Comparison of ENCODE assay signal across 20 mouse cellular contexts in genomic region chr11:113299492-113299891, GRCm38 (mm10).
DNase-seq lines count a peak whose midpoint lies in the region; ATAC-seq lines count a peak whose summit lies in the region.
"Had no signal": no experiment of that assay in that cellular context is flagged by ENCODE, and none has a peak within 500 bp of the region (broad histone marks: within the 10 kb centered on the region; RNA-seq: fewer than 3 reads in every experiment).

No protein-coding gene starts in this region.

- DNase-seq in ES-CJ7 (ENCODE audit: low read depth, low spot score) (peak; percentile 12), MN1 (ENCODE audit: low spot score) (peak; percentile 60)
- peak; percentile 69 for DNase-seq in forebrain, embryonic 14.5 days (ENCODE audit: low spot score)
- no peak for DNase-seq in limb, embryonic 10.5 days (ENCODE audit: low spot score)
- no peak for DNase-seq in layer of hippocampus, adult 8-10 months (ENCODE audit: low spot score in 2 of 2)
- DNase-seq in ovary, postnatal 14 days (ENCODE audit: low spot score), result no peak
- DNase-seq in layer of hippocampus, postnatal 14 days (ENCODE audit: low spot score in 2 of 2), result no peak
- DNase-seq in heart, adult 9 months (ENCODE audit: low spot score in 2 of 2), result no peak
- DNase-seq: adrenal gland, adult 2 months; cerebellum, adult 11-12 months; cerebellum, postnatal 36 days; heart, adult 11 months; kidney, adult 2 months; kidney, postnatal 14 days; layer of hippocampus, adult 9-11 months; liver, postnatal 0 days; thymus, adult 18-20 months had no signal

- no peaks in the 10 kb centered on the region for H3K27me3 ChIP-seq in forebrain, embryonic 14.5 days (replicated peaks; ENCODE audit: control insufficient read depth, insufficient read depth, low read length)
- H3K27me3 ChIP-seq in limb, embryonic 10.5 days (ENCODE audit: low read depth, poor library complexity, severe bottlenecking), result no peaks in the 10 kb centered on the region
- H3K27me3 ChIP-seq: embryonic facial prominence, embryonic 13.5 days; hindbrain, embryonic 15.5 days; limb, embryonic 15.5 days had no signal

- peak; percentile 24 for ATAC-seq in forebrain, embryonic 14.5 days
- ATAC-seq: liver, postnatal 0 days had no signal

- H3K9me3 ChIP-seq in forebrain, embryonic 14.5 days (replicated peaks; ENCODE audit: control insufficient read depth, low read length), result no peaks in the 10 kb centered on the region
- H3K9me3 ChIP-seq in limb, embryonic 10.5 days (replicated peaks), result no peaks in the 10 kb centered on the region
- H3K9me3 ChIP-seq: embryonic facial prominence, embryonic 13.5 days; hindbrain, embryonic 15.5 days; limb, embryonic 15.5 days had no signal

- WGBS in forebrain, embryonic 14.5 days, result 30% methylated on average over 10 of the region's 10 CpGs
- 62% methylated on average over 10 of the region's 10 CpGs for WGBS in limb, embryonic 10.5 days

- no peak overlapping the region for H3K4me3 ChIP-seq in forebrain, embryonic 14.5 days (ENCODE audit: low read depth, low read length)
- H3K4me3 ChIP-seq in limb, embryonic 10.5 days, result no peak overlapping the region
- H3K4me3 ChIP-seq: embryonic facial prominence, embryonic 13.5 days; hindbrain, embryonic 15.5 days; limb, embryonic 15.5 days had no signal

- no peak overlapping the region for H3K9ac ChIP-seq in forebrain, embryonic 14.5 days (ENCODE audit: low read length)
- H3K9ac ChIP-seq: embryonic facial prominence, embryonic 13.5 days; hindbrain, embryonic 15.5 days; limb, embryonic 15.5 days; liver, postnatal 0 days had no signal

- no peak overlapping the region for H3K4me2 ChIP-seq in forebrain, embryonic 14.5 days (ENCODE audit: low read length)
- H3K4me2 ChIP-seq: embryonic facial prominence, embryonic 13.5 days; hindbrain, embryonic 15.5 days; limb, embryonic 15.5 days had no signal

- H3K4me1 ChIP-seq in forebrain, embryonic 14.5 days (ENCODE audit: control insufficient read depth, insufficient read depth, low read length), result peaks cover 8% of the 10 kb centered on the region; the same call in 1 of the 2 replicates
- H3K4me1 ChIP-seq in limb, embryonic 10.5 days, result peaks cover 43% of the 10 kb centered on the region

- H3K27ac ChIP-seq in forebrain, embryonic 14.5 days (ENCODE audit: low read depth, low read length), result peak overlapping the region; percentile 60; the same call in 1 of the 2 replicates
- 0 out of 2 replicates have a peak overlapping the region, but pooled peaks have one; percentile 11 for H3K27ac ChIP-seq in limb, embryonic 10.5 days
- H3K27ac ChIP-seq: embryonic facial prominence, embryonic 13.5 days; hindbrain, embryonic 15.5 days; limb, embryonic 15.5 days had no signal

- H3K36me3 ChIP-seq in forebrain, embryonic 14.5 days (ENCODE audit: control insufficient read depth, insufficient read depth, low read length), result no peaks in the 10 kb centered on the region
- H3K36me3 ChIP-seq in limb, embryonic 10.5 days, result no peaks in the 10 kb centered on the region
- H3K36me3 ChIP-seq: embryonic facial prominence, embryonic 13.5 days; hindbrain, embryonic 15.5 days; limb, embryonic 15.5 days had no signal

Comparison
In these comparisons a context has a peak if more than half of its experiments do, and no peak if none do; other contexts are left out.
1. DNase-seq: peak in ES-CJ7 (single experiment), MN1 (single experiment) and forebrain, embryonic 14.5 days (single experiment); none in limb, embryonic 10.5 days (single experiment), layer of hippocampus, adult 8-10 months (0 of 2), ovary, postnatal 14 days (single experiment), layer of hippocampus, postnatal 14 days (0 of 2) and heart, adult 9 months (0 of 2).